Mouse (Mus musculus): Measurements from ENCODE around the gene Olfr1242. TPM values are rescaled to one million over a fixed set of nuclear protein-coding genes. Genes with fewer than 3 reads are reported as not detected.

Gene Olfr1242
- polyA plus RNA-seq (2015; fragmentation: Nextera tagmentation; extraction: Ambion mirVana): not detected in 2 replicates

GRCm38 (mm10) chr2:89498235-89498634 lies at the start of gene Olfr1242:
TSS of gene Olfr1242 (minus strand) at chr2:89498335.

GRCm38 (mm10) chr2:89531387-89531786 lies 33.3 kb upstream of the Olfr1242 start, which contains the start of gene Olfr1243:
TSS of gene Olfr1243 (minus strand) at chr2:89531487.

GRCm38 (mm10) chr2:89487026-89487425 lies 11.1 kb downstream of the Olfr1242 start, which contains the start of gene Olfr1241:
TSS of gene Olfr1241 (minus strand) at chr2:89487126.

GRCm38 (mm10) chr2:89442900-89443299 lies 55.2 kb downstream of the Olfr1242 start, which contains the start of gene Olfr1240:
TSS of gene Olfr1240 (minus strand) at chr2:89443000.

Other genes with a start within 250 kb of the Olfr1242 start
- gene Olfr1228, start 244.3 kb downstream of the Olfr1242 start, polyA plus RNA-seq (2015; fragmentation: Nextera tagmentation; extraction: Ambion mirVana): not detected in 2 replicates
- gene Olfr1229, start 210.3 kb downstream of the Olfr1242 start, polyA plus RNA-seq (2015; fragmentation: Nextera tagmentation; extraction: Ambion mirVana): not detected in 2 replicates
- gene Olfr1230, start 201.1 kb downstream of the Olfr1242 start, polyA plus RNA-seq (2015; fragmentation: Nextera tagmentation; extraction: Ambion mirVana): not detected in 2 replicates
- gene Olfr1231, start 191.3 kb downstream of the Olfr1242 start, polyA plus RNA-seq (2015; fragmentation: Nextera tagmentation; extraction: Ambion mirVana): not detected in 2 replicates
- not detected in 2 replicates for gene Olfr1232, start 168.7 kb downstream of the Olfr1242 start, polyA plus RNA-seq (2015; fragmentation: Nextera tagmentation; extraction: Ambion mirVana)
- gene Olfr1233, start 155.9 kb downstream of the Olfr1242 start, polyA plus RNA-seq (2015; fragmentation: Nextera tagmentation; extraction: Ambion mirVana): not detected in 2 replicates
- gene Olfr1234, start 133.5 kb downstream of the Olfr1242 start, polyA plus RNA-seq (2015; fragmentation: Nextera tagmentation; extraction: Ambion mirVana): not detected in 2 replicates
- not detected in 2 replicates for gene Olfr1238, start 88.7 kb downstream of the Olfr1242 start, polyA plus RNA-seq (2015; fragmentation: Nextera tagmentation; extraction: Ambion mirVana)
- gene Olfr1239, start 77.9 kb downstream of the Olfr1242 start, polyA plus RNA-seq (2015; fragmentation: Nextera tagmentation; extraction: Ambion mirVana): not detected in 2 replicates
- gene Olfr1240, start 55.3 kb downstream of the Olfr1242 start, polyA plus RNA-seq (2015; fragmentation: Nextera tagmentation; extraction: Ambion mirVana): not detected in 2 replicates
- gene Olfr1241, start 11.2 kb downstream of the Olfr1242 start, polyA plus RNA-seq (2015; fragmentation: Nextera tagmentation; extraction: Ambion mirVana): not detected in 2 replicates
- gene Olfr1243, start 33.2 kb upstream of the Olfr1242 start, polyA plus RNA-seq (2015; fragmentation: Nextera tagmentation; extraction: Ambion mirVana): not detected in 2 replicates
- gene Olfr1245, start 80.1 kb upstream of the Olfr1242 start, polyA plus RNA-seq (2015; fragmentation: Nextera tagmentation; extraction: Ambion mirVana): not detected in 2 replicates
- not detected in 2 replicates for gene Olfr1246, start 94.8 kb upstream of the Olfr1242 start, polyA plus RNA-seq (2015; fragmentation: Nextera tagmentation; extraction: Ambion mirVana)
- gene Olfr1247, start 115.8 kb upstream of the Olfr1242 start, polyA plus RNA-seq (2015; fragmentation: Nextera tagmentation; extraction: Ambion mirVana): not detected in 2 replicates
- not detected in 2 replicates for gene Olfr1248, start 119.9 kb upstream of the Olfr1242 start, polyA plus RNA-seq (2015; fragmentation: Nextera tagmentation; extraction: Ambion mirVana)
- not detected in 2 replicates for gene Olfr1249, start 136.6 kb upstream of the Olfr1242 start, polyA plus RNA-seq (2015; fragmentation: Nextera tagmentation; extraction: Ambion mirVana)
- not detected in 2 replicates for gene Olfr1250, start 163.1 kb upstream of the Olfr1242 start, polyA plus RNA-seq (2015; fragmentation: Nextera tagmentation; extraction: Ambion mirVana)
- not detected in 2 replicates for gene Olfr1251, start 173.6 kb upstream of the Olfr1242 start, polyA plus RNA-seq (2015; fragmentation: Nextera tagmentation; extraction: Ambion mirVana)
- gene Olfr1252, start 226.7 kb upstream of the Olfr1242 start, polyA plus RNA-seq (2015; fragmentation: Nextera tagmentation; extraction: Ambion mirVana): not detected in 2 replicates